Mouse (Mus musculus): Measurements from ENCODE around the gene Srgap2. TPM values are rescaled to one million over a fixed set of nuclear protein-coding genes. Genes with fewer than 3 reads are reported as not detected.
A peak's percentile ranks its signal among the peaks of the same experiment; 100 is the strongest.
"Not testable (repeated sequence)": the region's sequence is repeated elsewhere in the genome, so short reads cannot be mapped to it uniquely, and the experiment has no call there.

The Srgap2 gene
- total RNA-seq, 2 experiments from 2014 or later: 19.5 TPM

DNA sequence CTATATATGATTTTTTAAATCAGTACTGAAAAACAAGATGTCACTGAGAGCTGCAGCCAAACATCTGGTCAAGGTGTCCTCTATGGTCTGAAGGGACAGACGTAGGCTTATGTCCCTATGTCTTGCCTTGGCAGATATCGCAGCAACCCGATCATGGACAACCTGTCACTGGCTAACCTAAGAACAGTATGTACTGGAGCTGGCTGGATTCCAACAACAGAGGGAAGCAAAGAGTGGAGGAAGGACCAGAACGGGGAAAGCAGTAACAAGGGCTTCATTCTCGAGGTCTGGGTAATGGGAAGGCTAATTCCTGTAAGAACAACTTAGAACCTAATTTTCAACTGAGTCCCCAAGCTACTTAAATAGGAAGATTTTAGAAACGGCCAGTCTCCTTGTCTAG, 238.2 kb downstream of the Srgap2 start:
- no peak for DNase-seq

DNA sequence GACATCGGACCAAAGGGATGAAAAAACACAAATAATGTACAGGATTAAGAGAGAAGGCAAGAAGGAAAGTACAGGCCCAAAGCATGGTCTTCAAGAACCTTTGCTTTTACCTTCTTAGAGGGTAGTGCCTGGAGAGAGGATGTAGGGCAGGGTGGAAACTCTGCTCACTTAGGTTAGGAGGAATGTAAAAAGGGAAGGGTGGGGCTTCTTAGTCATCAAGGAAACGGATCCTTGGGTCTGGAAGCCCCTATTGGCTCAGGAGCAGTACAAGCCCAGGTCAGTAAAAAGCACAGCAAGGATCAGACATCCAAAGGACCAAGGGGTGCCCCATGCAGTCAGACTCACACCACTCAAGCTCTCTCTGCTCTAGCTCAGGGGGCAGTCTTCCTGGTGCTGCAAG, 239.9 kb downstream of the Srgap2 start:
- DNase-seq: no peak

DNA sequence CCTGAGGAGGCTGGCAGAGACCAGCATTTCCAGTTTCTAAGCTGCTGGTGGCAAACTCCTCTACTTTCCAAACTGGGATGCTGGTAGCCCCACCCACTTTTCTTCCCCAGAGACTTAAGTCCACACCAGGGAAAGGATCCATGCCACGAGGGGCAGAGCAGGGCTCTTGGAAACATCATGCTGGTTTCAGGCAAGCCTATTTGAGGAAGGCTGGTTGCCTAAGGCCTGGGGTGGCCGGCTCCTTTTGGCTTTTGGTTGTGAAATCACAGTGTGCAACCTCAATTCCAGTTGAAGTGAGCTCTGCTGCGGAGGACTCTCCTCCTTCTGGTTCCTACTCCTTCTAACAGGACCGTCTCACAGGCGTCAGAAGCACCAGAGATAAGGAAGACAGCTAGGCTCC, 240.3 kb downstream of the Srgap2 start:
- DNase-seq: peak; percentile 22 to 29

DNA sequence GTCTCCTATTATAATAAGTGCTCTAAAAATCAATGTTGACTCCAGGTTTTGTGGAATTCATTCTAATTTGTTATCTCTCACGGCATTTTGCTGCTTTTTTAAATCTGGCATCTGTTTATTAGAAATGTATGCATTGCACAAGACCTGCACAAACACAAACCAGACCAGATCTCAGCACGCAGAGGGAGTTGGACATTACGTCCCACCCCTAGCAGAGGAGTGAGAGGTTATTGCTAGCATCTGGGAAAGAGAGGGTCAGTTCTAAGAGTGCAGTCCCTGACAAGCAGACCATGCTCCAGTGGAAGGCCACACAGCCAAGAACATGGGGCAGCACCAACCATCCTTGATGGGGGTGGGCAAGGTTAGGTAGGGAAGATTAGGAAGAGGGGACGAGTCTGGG, 242.5 kb downstream of the Srgap2 start:
- DNase-seq: no peak

DNA sequence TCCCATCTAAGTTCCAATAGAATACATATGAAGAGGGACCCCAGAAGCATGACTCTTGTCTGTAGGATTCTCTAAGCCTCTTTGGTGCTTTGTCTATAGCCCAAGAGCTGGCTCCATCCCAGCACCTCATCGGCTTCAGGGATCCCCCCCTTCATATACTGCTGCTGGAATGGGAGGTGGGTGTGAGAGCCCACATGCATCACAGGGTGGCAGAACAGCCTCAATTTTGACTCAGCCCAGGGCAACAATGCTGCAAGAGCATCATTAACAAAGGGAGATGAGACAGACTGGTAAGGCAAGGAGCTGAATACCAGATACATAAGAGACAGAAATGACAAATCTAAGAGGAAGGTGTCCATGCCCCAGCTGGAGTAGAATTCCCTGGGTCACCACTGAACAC, 243.0 kb downstream of the Srgap2 start:
- DNase-seq: no peak

DNA sequence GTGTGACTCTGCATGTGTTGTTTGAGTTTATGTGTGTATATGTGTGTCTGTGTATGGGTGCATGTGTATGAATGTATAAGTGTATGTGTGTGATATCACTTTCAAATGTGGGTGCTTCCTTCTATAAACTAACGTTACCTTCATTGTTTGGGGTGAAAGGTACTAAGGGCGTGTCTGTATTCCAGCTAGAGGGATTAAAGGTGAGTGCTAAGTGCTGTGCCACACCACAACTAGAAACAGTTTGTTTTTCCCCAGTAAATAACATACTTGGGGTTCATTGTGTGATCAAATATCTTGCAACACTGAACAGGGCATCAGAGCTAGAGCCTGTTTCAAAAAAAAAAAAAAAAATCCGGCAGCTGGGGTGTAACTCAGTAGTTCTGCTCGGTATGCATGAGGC, 245.4 kb downstream of the Srgap2 start:
- no peak for DNase-seq

DNA sequence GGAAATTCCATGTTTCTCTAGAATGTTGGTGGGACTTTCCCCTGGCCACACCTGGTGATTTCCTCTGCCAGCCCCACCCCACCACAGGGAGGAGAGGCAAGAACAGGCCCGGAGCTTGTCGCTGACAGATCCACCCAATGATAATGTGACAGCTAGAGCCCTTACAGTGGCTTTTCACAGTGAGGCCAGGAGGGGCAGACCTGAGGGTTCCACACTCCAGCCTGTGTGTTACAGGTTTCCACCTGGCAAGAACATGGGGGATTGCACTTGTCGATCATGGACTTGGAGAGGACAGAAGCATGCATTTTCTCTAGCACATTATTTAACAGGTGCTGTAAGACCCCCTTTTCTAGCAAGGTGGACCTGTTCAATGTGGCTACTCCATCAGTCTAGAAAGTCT, 246.9 kb downstream of the Srgap2 start:
- DNase-seq: no peak

DNA sequence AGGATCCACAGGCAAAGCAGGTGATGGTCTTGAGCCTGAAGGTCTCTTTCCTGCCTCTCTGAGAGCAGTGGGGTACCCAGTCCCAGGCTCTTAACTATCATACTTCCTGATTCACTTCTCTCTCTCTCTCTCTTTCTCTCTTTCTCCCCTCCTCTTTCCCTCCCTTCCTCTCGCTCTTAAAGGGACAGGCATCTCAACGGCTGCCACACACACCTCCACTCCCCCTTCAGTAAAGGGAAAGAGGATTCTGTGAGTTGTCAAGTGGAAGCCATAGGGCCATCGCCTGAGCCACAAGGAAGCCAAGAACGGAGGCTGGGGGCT, 247.7 kb downstream of the Srgap2 start, which contains the start of gene Ikbke:
Ikbke (minus strand) TSS at position 151 of the 321 bp plus-strand sequence.
- DNase-seq: no peak

DNA sequence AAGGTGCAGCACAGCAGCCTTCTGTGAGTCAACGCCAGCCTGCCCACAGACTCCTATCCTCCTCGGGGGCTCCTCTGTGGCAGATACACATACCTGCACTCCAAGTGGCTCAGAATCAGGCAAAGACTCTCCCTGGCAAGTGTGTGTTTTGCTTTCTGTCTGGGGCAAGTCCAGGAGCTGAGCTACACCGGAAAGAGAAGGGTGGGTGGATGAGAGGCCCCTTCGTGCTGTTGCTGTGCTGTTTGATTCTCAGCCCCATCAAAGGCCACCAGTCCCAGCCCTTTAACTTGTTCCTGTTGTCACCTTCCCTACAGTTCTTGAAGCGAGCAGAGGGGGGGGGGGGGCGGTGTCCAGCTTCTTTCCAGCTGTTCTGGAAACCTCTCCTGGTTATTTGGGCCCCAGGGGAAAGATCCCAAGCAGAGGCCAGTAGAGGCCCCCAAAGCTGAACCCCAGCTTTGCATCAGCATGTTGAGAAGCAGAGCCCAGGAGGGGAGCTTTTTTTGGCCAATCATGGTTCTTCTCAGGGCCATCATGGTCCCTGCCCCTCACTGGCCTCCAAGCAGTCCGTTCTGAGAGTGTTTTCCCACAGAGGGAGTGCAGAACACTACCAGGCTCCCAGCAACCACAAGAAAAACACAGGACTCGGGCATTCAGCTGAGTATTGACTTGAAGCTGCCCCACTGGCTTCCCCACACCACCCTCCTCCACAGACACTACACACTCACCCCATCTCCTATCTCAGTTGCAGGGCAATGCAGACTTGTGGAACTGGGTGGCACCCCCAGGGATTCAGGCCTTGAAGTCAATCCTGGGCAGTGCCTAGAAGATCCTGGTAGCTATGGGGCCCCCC, 248.3 kb downstream of the Srgap2 start:
- DNase-seq: peak in 1 of 2 experiments; percentile 35

DNA sequence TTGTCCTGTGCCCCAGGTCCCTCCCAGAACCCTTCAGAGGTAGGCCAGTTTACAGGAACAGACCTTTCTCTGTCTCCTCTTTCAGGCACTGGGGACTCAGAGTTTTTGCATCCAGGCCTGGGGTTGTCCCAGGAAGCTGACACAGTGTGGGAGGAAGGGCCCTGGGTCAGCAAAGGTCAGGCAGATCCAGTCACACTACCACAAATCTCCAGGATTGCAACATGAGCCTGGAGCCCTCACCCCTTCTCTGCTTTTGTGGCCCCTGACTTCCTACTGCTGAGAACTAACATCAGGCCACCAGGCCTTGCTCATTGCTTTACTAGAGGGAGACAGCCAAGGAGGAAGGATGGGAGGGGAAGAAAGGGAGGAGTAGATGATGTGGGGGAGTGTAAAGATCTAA, 250.3 kb downstream of the Srgap2 start:
- DNase-seq: peak in 1 of 2 experiments; percentile 34

DNA sequence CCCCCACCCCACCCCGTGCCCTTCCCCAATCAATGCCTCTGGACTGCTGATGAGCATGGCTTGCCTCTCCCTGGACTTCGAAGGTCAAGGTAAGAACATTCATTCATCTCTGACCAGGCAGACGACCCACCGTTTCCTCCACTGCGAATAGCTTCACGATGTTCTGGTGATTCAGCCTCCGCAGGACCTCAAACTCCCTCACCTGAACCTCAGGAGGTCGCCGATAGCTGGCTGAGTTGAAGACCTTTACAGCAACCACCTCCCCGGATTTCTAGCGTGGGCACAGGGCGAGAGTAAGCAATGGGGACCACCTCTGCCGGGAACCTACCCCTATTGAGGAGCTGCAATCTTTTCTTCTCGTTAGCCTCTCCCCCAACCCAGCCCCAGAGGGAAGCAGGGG, 251.6 kb downstream of the Srgap2 start:
- DNase-seq: no peak

DNA sequence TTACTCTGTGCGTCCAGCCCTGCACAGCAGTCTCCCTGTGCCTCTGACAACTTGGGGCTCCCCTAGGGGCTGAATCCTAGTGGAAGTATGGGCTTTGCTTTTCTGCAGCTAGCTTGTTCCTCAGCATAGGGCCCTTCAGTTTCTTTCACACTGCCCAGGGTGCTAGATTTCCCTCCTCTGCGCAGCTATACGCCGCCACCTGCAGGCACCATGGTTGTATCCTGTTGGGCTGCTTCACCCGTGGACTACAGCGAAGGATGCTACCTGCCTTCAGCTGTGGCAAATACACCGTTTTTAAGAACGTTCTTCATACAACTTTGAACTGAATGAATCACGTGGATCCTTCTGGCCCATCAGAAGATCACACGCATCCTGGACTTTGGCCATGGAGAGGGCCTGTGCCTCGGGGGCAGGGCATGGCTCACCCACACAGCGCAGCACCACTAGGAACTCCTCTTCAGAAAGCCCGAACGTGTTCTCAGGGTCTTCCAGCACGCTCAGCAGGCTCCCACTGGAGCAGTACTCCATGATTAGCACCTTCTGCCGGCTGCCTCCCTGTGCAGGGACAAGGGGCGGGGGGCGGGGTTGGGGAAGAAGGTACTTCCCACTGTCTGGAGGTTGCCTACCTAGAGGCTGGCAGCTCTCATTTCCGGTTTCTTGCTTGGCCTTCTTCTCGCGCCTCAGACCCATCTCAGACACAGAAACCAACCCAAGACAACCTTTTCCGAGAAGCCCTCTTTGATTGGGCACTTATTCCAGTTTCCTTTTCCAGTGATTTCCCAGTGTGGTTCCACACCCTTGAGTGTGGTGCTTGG, 252.2 kb downstream of the Srgap2 start:
- DNase-seq: no peak

DNA sequence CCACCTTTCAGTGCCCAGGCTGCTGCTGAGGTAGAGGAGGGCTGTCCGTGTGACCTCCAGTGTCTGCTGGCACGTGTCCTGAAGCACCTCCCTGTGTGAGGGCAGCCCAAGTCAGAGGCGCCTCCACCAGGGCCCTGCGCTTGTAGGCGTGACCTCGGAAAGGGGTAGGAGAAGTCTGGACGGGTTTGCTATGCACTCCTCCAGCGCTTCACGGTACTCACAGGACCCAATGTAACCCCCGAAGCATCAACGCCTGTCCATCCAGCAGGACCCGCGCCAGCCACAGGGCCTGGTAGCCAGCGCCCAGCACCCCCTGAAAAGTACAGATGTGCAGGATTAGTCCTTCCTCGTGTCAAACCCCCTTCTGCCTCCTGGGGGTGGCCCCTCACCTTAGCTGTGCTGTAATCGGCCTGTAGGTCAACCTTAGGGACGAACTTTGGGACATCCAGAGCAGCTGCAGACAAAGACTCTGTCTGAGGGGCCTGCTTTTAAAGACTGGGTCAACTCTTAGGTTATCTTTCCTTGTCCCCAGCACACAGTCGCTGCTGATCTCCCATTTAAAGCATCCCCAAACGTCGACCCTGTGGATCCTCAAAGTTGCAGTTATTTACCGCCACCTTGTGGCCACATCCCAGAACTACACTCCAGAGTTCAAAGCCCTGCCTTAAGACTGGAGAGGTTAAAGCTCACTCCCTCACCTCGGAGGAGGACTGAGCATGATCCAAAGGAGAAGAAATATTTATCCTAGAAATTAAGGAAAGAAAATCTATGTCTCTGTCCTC, 257.2 kb downstream of the Srgap2 start:
- DNase-seq: peak; percentile 44 to 81

DNA sequence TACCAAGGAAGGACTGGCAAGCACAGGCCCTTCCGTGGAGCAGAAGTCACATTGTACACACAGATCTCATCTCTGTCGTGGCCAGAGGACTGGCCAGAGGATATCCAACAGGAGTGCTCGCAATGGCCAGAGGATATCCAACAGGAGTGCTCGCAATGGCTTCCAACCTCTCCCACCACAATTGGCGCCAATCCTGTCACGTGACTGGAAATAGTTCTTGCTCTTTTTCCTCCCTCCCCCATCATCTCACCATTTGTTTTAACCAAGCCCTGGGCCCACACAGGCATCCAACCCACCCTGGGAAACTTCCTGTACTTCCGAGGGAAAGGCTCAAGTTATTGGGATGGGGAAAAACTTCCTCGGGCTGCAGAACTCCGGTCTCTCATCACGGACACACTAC, 258.4 kb downstream of the Srgap2 start:
- no peak for DNase-seq

DNA sequence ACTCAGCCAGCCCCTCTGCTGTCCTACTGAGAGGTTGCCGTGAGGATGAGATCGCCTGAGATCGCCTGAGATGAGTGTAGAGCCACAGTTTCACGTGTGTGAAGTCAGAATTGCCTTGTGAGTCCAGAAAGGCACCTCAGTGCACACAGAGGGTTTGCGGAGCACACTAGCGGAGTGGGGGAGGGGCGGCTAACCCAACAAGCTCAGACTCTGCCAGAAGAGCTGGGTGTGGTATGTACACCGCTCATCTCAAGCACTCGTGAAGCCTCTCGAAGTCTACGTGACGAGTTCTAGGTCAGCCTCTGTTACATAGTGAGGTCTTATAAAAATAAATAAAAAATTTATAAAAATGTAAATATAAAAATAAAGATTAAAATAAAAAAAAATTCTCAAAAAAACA, 263.2 kb downstream of the Srgap2 start:
- no peak for DNase-seq

DNA sequence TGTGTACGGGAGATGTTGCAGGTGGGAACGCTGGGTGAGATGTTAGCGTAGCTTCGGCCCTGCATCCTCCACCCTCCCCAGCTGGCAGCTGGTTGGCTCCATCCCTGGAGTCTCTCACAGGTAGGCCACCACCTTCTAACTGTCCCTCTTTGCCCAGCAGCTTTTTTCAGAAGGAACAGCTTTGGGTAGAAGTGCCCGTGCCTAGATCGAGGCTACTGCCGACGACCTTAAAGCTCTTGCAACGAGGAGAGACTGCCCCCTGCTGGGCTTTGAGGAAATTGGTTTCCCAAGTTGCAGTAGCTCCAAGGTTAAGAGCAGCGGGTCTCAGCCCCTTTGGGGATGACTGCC, 266.9 kb downstream of the Srgap2 start:
- DNase-seq: peak; percentile 52 to 87

DNA sequence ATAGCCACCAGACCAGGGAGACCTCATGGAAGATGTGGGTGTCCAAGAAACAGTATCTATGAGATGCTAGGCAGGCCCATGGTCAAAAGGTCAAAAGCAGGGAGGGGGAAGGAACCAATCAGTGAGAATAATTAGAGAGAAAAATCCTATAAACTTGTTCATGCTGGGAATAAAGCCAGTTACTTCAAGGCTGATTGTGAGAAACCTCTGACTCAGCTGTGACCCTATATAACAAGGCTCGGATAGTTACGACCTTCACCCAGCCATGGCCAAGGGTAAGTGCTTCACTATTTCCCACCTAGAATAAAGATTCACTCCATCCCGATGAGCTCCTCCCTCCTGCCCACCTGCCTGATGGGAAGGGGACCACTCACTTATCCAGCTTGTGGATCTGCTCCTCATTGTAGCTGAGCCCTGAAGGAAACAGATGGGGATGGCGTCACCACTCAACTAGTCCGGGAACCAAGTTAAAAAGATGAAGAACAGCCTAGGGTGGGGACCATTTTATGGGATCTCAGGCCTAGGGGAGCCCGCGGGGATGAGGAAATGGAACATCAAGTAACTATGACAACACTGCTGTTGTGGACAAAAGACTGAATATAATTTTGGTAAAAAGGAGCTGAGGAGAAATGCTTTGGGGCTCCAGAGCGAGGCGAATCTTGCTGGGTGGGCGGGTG, 267.4 kb downstream of the Srgap2 start:
- DNase-seq: no peak

DNA sequence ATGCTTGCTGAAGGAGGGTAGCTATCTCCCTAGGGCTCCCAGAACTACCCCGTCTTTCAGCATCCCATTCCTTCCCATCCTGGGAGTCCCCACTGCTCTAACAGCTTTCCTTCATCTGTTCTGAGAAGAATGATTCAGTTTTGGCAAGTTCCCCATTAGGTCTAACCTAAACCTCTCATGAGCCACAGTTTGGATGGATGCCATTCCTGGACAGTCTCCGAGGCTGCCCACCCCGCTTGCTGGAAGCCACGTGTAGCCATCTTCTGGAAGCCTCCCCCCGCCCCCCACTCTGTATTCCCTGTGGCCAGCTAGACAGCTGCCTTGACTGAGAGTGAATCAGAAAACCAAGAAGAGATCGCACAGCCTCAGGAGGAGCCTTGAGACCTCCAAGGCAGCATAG, 269.9 kb downstream of the Srgap2 start:
- no peak for DNase-seq

DNA sequence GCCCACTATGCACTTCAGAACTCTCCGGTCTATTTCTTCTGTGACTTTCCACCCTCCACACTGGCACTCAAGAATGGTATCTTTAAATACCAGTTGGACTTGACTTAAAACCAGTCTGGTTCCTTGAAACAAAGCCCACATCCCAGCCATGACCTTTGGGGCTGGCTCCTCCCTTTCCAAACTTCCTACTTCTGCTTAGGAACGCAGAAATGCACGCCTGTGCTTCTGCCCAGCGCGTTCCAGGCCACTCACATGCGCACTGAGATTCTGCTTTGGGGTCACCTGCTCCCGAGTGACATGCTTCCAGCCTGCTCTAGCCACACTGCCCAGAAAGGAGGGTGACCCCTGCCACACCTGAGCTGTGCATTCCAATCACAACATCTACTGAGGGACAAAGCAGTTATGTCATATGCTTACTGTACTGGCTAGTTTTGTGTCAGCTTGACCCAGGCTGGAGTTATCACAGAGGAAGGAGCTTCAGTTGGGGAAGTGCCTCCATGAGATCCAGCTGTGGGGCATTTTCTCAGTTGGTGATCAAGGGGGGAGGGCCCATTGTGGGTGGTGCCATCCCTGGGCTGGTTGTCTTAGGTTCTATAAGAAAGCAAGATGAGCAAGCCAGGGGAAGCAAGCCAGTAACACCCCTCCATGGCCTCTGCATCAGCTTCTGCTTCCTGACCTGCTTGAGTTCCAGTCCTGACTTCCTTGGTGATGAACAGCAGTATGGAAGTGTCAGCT, 274.5 kb downstream of the Srgap2 start:
- not testable (repeated sequence) for DNase-seq

DNA sequence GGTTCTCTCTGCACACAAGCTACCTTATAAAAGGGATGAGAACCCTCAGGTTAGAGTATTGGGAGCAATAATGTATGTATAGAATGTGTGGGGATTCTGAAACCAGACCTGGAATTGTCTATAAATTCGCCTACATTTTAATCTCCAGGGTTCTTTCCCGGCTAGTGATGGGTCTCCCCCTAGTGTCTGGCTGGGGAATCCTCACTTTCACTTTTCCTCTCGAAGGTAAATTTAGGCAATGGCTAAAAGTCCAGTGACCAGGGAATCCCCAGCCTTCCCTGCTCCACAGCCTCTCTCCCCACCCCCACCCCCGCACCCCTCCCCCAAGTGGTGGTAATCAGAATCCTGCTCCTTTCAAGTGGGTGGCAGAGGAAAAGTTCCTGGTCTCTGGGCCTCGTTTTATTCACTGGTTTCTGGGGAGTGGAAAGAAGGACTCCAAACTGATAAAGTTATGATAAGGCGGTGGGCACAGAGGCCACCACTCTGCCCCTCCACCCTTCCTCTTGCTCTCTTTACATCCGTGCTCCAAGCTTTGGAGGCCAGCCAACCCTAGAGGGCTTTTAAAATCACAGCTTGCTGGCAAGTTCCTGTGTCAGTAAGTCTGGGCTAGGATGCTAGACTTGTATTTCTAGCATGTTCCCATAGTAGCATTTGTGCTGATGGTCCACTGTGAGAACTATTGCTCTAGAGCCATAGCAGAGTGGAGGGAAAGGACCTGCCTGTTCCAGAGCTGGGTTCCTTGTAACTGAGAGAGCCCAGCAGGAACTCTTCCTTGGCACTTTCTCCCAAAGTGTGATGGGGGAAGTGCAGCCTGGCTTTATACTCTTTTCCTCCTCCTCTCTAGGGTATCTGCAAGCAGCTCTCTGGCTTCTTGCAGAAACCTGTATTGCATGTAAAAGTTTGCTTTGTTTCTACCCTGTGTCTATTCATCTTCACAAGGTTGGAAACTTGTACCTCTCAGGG, 280.4 kb downstream of the Srgap2 start:
- peak; percentile 60 to 73 for DNase-seq

Data from heart, adult 18-20 months (tissue).